Mouse (Mus musculus) thymus, adult 2 months (tissue): ENCODE measurements around the gene Ch25h.

ENCODE experiments used
- CTCF ChIP-seq: fragments of 200-500 bp; IDR thresholded peaks from 2 replicates; pipeline ENCODE4 v1.5.1; 2012; ENCODE audit warnings: mild to moderate bottlenecking, control low read depth, low read length, moderate library complexity, borderline replicate concordance; ENCODE audit not compliant: control insufficient read depth, poor library complexity, insufficient read depth; ENCODE audit errors: extremely low read depth
- POLR2A ChIP-seq: fragments of 200-500 bp; IDR thresholded peaks from 2 replicates; pipeline ENCODE4 v1.6.1; 2012; ENCODE audit warnings: mild to moderate bottlenecking, low read length, control low read depth, moderate library complexity; ENCODE audit not compliant: control insufficient read depth, poor library complexity, insufficient read depth; ENCODE audit errors: extremely low read depth

DNA sequence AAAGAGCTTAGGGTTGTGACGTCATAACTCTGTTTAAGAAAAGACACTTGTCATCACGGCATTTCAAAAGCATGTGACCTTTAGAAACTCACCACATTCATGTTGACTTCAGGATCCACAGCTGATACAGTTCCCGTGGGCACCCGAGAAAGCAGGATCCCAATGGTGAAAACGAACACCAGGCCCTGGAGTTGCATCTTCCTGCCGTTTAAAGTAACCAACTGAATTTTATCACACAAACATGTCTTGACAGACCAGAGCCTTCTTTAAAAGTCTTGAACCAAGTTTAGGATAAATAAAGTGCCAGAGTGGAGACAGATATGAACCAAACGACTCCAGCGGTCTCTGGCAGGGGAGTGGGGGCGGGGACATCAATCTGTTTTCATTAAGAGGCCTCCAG, 49.7 kb upstream of the Ch25h start:
- no peak for TF ChIP-seq POLR2A
- TF ChIP-seq CTCF, result no peak
